11 mouse cellular contexts compared by ENCODE assay signal in the genomic region with DNA sequence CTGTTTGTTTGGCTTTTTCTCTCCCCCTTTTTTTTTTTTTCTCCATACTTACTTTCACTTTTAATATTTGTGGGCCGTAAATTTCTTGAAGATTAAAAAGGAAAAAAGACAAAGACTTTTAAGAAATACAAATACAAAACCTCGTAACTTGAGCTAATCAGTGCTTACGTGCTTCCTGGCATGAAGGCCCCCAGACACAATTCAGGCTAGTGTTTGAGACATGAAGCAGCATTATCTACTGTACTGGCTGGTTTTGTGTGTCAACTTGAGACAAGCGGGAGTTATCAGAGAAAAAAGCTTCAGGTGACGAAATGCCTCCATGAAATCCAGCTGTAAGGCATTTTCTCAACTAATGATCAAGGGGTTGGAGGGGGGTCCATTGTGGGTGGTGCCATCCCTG.
A peak's percentile ranks its signal among the peaks of the same experiment; 100 is the strongest.
DNase-seq lines count a peak whose midpoint lies in the region; TF ChIP-seq lines count a peak whose summit lies in the region.
"Had no signal": no experiment of that assay in that cellular context is flagged by ENCODE, and none has a peak within 500 bp of the region (broad histone marks: within the 10 kb centered on the region; RNA-seq: fewer than 3 reads in every experiment).

No protein-coding gene starts in this region.

- peak overlapping the region; percentile 66 for H3K27ac ChIP-seq in liver, adult 2 months (replicated peaks; ENCODE audit: insufficient read depth, low read depth, low read length)
- H3K27ac ChIP-seq: embryonic facial prominence, embryonic 15.5 days; hindbrain, embryonic 12.5 days had no signal

- H3K27me3 ChIP-seq in liver, adult 2 months (ENCODE audit: control insufficient read depth, insufficient read depth, low read length) = no peaks in the 10 kb centered on the region
- H3K27me3 ChIP-seq: embryonic facial prominence, embryonic 15.5 days; hindbrain, embryonic 12.5 days had no signal

- H3K79me2 ChIP-seq in liver, adult 2 months (ENCODE audit: control insufficient read depth, insufficient read depth, low read length) = no peaks in the 10 kb centered on the region

- intact Hi-C loops in heart, postnatal 10 days (cut with DNase I) = loop anchor here (5.0 to 10.0 kb wide), 2 partner anchors 69 to 197 kb away; no protein-coding TSS in a partner anchor

- peaks cover 5% of the 10 kb centered on the region; the same call in 1 of the 2 replicates for H3K4me1 ChIP-seq in liver, adult 2 months (ENCODE audit: control insufficient read depth, insufficient read depth, low read length)
- H3K4me1 ChIP-seq: embryonic facial prominence, embryonic 15.5 days; hindbrain, embryonic 12.5 days had no signal

- TF ChIP-seq CTCF in liver, adult 2 months (IDR thresholded peaks at IDR 0.05; ENCODE audit: low read depth, low read length) = no peak

- no peaks in the 10 kb centered on the region for H3K36me3 ChIP-seq in liver, adult 2 months (ENCODE audit: control insufficient read depth, insufficient read depth, low read length)
- H3K36me3 ChIP-seq: embryonic facial prominence, embryonic 15.5 days; hindbrain, embryonic 12.5 days had no signal

- no peak for TF ChIP-seq POLR2A in liver, adult 2 months (IDR thresholded peaks at IDR 0.05; ENCODE audit: extremely low read depth, insufficient read depth, low read length)

- peak; percentile 53 for DNase-seq in liver, adult 2 months (ENCODE audit: extremely low read depth, low read depth, low spot score)
- DNase-seq in liver = no peak
- peak; percentile 26 for DNase-seq in heart, adult 8-10 months (ENCODE audit: low spot score)
- DNase-seq in heart, postnatal 10 days = peak; percentile 41 to 55
- peak; percentile 20 for DNase-seq in lung, postnatal 36 days
- no peak for DNase-seq in right cerebral cortex, postnatal 4 days
- DNase-seq in natural killer cell, adult 2 months (ENCODE audit: low spot score in 2 of 2) = no peak
- no peak for DNase-seq in frontal cortex, adult 2 months (ENCODE audit: extremely low spot score in 1 of 2, low spot score in 1 of 2)
- DNase-seq: cerebellum, adult 11-12 months had no signal

- H3K9ac ChIP-seq in liver, adult 2 months (ENCODE audit: low read depth, low read length) = peak overlapping the region; percentile 72
- H3K9ac ChIP-seq: embryonic facial prominence, embryonic 15.5 days; hindbrain, embryonic 12.5 days had no signal

- WGBS in liver, adult 2 months = 2% methylated on average over 5 of the region's 5 CpGs

- peak overlapping the region; percentile 54 for H3K4me3 ChIP-seq in liver, adult 2 months (ENCODE audit: insufficient read depth, low read depth, low read length)
- H3K4me3 ChIP-seq: embryonic facial prominence, embryonic 15.5 days; hindbrain, embryonic 12.5 days had no signal

Comparison
In these comparisons a context has a peak if more than half of its experiments do, and no peak if none do; other contexts are left out.
1. DNase-seq: peak in liver, adult 2 months (single experiment), heart, adult 8-10 months (single experiment), heart, postnatal 10 days (2 of 2) and lung, postnatal 36 days (single experiment); none in liver (single experiment), right cerebral cortex, postnatal 4 days (single experiment), natural killer cell, adult 2 months (0 of 2) and frontal cortex, adult 2 months (0 of 2).